Mouse (Mus musculus): ENCODE data around the gene Kpna1.
A peak's percentile ranks its signal among the peaks of the same experiment; 100 is the strongest.
"Not testable (repeated sequence)": the region's sequence is repeated elsewhere in the genome, so short reads cannot be mapped to it uniquely, and the experiment has no call there.

Gene Kpna1

DNA sequence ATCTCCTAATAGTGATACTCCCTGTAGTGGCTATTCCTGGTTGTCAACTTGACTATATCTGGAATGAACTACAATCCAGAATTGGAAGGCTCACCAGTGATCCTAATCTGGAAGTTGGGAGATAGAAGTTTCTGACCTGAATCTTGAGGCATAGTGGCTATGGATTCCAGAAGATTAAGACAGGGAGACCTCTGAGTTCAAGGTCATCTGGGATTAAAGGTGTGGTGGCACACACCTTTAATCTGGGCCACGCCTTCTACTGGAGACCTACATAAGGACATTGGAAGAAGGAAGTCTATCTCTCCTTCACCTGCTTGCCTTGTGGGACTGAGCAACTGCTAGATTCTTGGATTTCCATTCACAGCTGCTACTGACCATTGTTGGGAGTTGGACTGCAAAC, at the start of gene Kpna1:
Gene Kpna1 (plus strand): TSS at position 301 of the 400 bp plus-strand sequence.
- not testable (repeated sequence) for DNase-seq (ENCODE audit: low read depth, low spot score)

- no peak for DNase-seq (ENCODE audit: low read depth, low spot score)
These were observed 46.1 kb upstream of the Kpna1 start for GRCm38 (mm10) chr16:35932179-35933055.

GRCm38 (mm10) chr16:35933181-35933580, 45.4 kb upstream of the Kpna1 start:
- no peak for DNase-seq (ENCODE audit: low read depth, low spot score)

GRCm38 (mm10) chr16:35938211-35939151, 40.1 kb upstream of the Kpna1 start, which contains the start of the genes Parp9 and Dtx3l:
TSS of gene Parp9 (plus strand) at chr16:35938470.
TSS of gene Dtx3l (minus strand) at chr16:35939151.
- DNase-seq (ENCODE audit: low read depth, low spot score), result peak; percentile 59

GRCm38 (mm10) chr16:35939261-35939660, 39.3 kb upstream of the Kpna1 start:
- peak; percentile 9 for DNase-seq (ENCODE audit: low read depth, low spot score)

DNA sequence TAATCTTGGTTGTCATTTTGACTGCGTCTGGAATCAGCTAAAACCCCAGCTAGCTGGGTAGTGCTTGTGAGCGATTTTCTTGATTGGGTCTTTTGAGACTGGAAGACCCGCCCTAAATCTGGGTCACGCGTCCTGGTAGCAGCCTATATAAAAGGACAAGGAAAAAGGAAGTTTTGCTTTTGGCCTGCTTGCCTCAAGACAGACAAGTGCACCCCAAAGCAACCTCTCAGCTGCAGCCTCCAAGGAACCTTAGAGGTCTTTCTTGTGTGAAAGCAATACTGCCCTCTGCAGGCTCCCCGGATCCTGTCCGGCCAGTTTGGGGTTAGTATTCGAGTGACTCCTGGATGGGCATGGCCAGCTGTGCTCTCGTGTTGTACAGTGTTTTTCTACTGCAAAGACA, 38.9 kb upstream of the Kpna1 start:
- DNase-seq (ENCODE audit: low read depth, low spot score), result peak; percentile 86

- no peak for DNase-seq (ENCODE audit: low read depth, low spot score)
These were observed 37.2 kb upstream of the Kpna1 start for GRCm38 (mm10) chr16:35941382-35941781.

GRCm38 (mm10) chr16:35949264-35949663, 29.3 kb upstream of the Kpna1 start:
- DNase-seq (ENCODE audit: low read depth, low spot score), result peak; percentile 53

- DNase-seq (ENCODE audit: low read depth, low spot score), result no peak
These were observed 27.3 kb upstream of the Kpna1 start for GRCm38 (mm10) chr16:35951216-35951615.

DNA sequence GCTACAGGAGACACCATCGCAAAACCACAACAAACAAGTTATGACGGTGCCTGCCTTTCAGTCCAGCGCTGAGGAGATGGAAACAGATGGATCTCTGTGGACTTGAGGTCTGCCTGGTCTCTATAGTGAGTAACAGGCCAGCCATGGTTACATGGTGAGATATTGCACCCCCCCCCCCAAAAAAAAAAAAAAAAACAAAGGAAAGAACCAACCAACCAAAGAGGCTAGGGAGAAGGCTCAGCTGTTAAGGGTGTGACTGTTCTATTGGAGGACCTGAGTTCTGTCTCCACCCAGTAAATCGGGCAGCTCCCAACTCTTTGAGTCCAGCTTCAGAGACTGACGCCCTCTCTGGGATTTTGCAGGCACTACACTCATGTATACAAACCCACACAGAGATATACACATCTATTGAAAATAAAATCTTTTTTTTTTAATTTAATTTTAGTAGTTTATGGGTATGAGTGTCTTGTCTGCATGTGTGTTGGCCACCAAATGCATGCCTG, 25.9 kb upstream of the Kpna1 start:
- no peak for DNase-seq (ENCODE audit: low read depth, low spot score)

DNA sequence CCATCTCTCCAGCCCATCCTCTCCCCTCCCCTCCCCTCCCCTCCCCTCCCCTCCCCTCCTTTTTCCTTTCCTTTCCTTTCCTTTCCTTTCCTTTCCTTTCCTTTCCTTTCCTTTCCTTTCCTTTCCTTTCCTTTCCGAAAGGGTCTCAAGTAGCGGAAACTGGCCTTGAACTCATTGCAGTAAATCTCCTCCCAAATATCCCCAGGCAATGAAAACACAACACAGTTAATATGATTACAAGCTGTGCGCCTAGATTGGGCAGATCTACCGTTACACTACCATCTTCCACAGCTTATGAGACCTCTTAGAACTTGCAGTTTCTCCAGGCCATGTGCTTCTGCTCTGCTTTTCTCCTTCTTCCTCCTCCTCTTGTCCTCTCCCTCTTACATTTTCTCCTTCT, 12.6 kb upstream of the Kpna1 start:
- DNase-seq (ENCODE audit: low read depth, low spot score), result not testable (repeated sequence)

GRCm38 (mm10) chr16:35966411-35967115, 12.0 kb upstream of the Kpna1 start:
- no peak for DNase-seq (ENCODE audit: low read depth, low spot score)

- DNase-seq (ENCODE audit: low read depth, low spot score), result no peak
These were observed 11.2 kb upstream of the Kpna1 start for GRCm38 (mm10) chr16:35967319-35967718.

- no peak for DNase-seq (ENCODE audit: low read depth, low spot score)
These were observed 10.4 kb upstream of the Kpna1 start for GRCm38 (mm10) chr16:35968149-35968548.

DNA sequence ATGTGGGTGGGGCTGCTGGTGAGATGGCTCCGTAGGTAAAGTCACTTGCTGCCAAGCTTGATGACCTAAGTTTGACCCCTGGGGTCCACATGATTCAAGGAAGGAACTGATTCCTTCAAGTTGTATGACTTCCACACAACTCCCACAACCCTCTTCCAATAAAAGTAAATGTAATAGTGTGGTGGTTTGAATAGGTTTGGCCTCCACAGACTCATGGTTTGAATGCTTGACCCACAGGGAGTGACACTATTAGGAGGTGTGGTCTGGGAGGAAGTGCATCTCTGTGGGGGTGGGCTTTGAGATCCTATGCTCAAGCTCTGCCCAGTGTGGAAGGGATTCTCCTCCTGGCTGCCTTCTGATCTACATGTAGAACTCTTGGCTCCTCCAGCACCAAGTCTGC, 4.5 kb upstream of the Kpna1 start:
- DNase-seq (ENCODE audit: low read depth, low spot score), result no peak

DNA sequence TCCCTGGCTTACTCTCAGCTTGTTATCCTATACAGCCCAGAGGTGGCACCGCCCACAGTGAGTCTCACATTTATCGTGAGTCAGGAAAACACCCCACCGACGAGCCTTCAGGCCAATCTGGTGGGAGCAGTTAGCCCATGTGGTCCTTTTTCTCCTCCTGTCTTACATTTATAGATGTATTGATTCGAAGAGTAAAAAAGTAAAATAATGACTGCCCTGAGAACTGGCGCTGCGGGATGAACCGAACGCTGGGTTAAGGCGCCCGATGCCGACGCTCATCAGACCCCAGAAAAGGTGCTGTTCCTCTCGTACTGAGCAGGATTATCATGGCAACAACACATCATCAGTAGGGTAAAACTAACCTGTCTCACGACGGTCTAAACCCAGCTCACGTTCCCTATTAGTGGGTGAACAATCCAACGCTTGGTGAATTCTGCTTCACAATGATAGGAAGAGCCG, 2.8 kb downstream of the Kpna1 start:
- DNase-seq (ENCODE audit: low read depth, low spot score), result peak; percentile 100

GRCm38 (mm10) chr16:35982506-35982901, 4.0 kb downstream of the Kpna1 start:
- DNase-seq (ENCODE audit: low read depth, low spot score), result no peak

GRCm38 (mm10) chr16:35982902-35983516, 4.5 kb downstream of the Kpna1 start:
- DNase-seq (ENCODE audit: low read depth, low spot score), result peak; percentile 87

DNA sequence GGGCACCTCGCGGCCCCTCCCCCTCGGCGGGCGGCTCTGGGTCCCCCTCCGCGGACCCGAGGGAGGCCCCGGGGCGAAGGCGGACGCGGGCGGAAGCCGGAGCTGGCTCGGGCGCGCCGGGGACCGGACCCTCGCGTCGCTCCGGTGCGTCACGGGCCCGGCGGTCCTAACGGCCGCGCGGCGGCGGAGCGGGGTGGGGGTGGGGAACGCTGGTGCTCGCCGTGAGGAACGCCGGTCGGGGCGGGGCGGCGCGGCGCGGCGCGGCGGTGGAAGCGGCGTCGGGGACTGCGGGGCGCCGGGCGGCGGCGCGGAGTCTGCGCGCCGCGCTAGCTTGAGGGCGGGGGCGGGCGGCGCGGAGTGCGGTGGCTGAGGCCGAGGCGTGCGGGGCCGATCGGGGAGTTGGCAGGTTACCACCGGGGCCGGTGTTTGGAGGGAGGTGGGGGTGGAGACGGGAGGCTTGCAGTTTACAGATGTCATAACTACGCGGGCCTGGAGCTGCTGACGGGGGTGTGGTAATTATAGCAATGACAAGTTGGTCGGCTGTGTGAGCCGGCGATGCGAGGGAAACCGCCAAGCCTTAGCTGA, 5.1 kb downstream of the Kpna1 start:
- DNase-seq (ENCODE audit: low read depth, low spot score), result peak; percentile 80

DNA sequence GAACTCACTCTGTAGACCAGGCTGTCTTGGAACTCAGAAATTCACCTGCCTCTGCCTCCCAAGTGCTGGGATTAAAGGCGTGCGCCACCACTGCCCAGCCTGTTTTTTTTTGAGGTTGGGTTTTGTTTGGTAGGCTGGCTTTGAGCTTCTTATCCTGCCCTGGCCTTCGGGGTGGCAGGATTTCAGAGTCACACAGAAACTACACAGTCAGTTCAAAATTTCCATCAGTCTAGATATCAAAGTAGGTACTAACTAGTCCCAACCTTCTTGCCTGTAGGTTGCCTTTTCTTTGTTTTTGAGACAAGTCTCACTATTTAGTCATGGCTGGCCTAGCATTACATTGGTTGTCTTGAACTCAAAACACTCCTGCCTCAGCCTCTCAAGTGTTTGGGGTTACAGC, 5.9 kb downstream of the Kpna1 start:
- DNase-seq (ENCODE audit: low read depth, low spot score), result no peak
